Mouse (Mus musculus) heart, postnatal 0 days (tissue): Measurements from ENCODE around the gene Sik3.

ENCODE experiments used
- CTCF ChIP-seq: IDR thresholded peaks from 2 replicates; pipeline ENCODE4 v1.5.1; 2016; ENCODE audit warnings: antibody characterized with exemption, control low read depth, low read depth
- EP300 ChIP-seq: IDR thresholded peaks from 2 replicates; pipeline ENCODE4 v1.6.1; 2016; ENCODE audit warnings: antibody characterized with exemption, low read depth

GRCm38 (mm10) chr9:46004529-46004928, 8.1 kb upstream of the Sik3 start:
- TF ChIP-seq CTCF = no peak
- no peak for TF ChIP-seq EP300
